ENCODE assay signal across 25 mouse cellular contexts in genomic region chr6:53603041-53603440, GRCm38 (mm10).
DNase-seq lines count a peak whose midpoint lies in the region; ATAC-seq lines count a peak whose summit lies in the region.
"Had no signal": no experiment of that assay in that cellular context is flagged by ENCODE, and none has a peak within 500 bp of the region (broad histone marks: within the 10 kb centered on the region; RNA-seq: fewer than 3 reads in every experiment).

No protein-coding gene starts in this region.

- H3K4me3 ChIP-seq in heart, embryonic 12.5 days, result no peak overlapping the region
- H3K4me3 ChIP-seq in midbrain, embryonic 10.5 days, result no peak overlapping the region
- no peak overlapping the region for H3K4me3 ChIP-seq in midbrain, embryonic 14.5 days (replicated peaks; ENCODE audit: low read depth, low read length)
- no peak overlapping the region for H3K4me3 ChIP-seq in embryonic facial prominence, embryonic 10.5 days
- H3K4me3 ChIP-seq: forebrain, embryonic 10.5 days; forebrain, embryonic 13.5 days; heart, embryonic 13.5 days had no signal

- H3K4me1 ChIP-seq in heart, embryonic 12.5 days (replicated peaks), result peaks cover 42% of the 10 kb centered on the region
- peaks cover 7% of the 10 kb centered on the region for H3K4me1 ChIP-seq in midbrain, embryonic 10.5 days
- no peaks in the 10 kb centered on the region for H3K4me1 ChIP-seq in midbrain, embryonic 14.5 days (ENCODE audit: control insufficient read depth, insufficient read depth, low read length)
- peaks cover 14% of the 10 kb centered on the region for H3K4me1 ChIP-seq in embryonic facial prominence, embryonic 10.5 days

- intact Hi-C loops in heart, postnatal 14 days (cut with DNase I), result no loop called here

- 0 out of 2 replicates have a peak, but pooled peaks have one; percentile 22 for ATAC-seq in heart, embryonic 12.5 days (ENCODE audit: insufficient number of reproducible peaks, low FRiP score)
- ATAC-seq in midbrain, embryonic 14.5 days (ENCODE audit: low FRiP score, low TSS enrichment), result no peak
- ATAC-seq: activated CD4-positive, CD25-positive, alpha-beta regulatory T cell, adult 4 months; CD4-positive, CD25-positive, alpha-beta regulatory T cell, adult 4 months; forebrain, embryonic 13.5 days; forebrain, embryonic 16.5 days; hindbrain, postnatal 0 days; inflammation-experienced regulatory T-cells, adult 6 months; intestine, embryonic 16.5 days had no signal

- DNase-seq in heart, postnatal 14 days, result no peak
- no peak for DNase-seq in midbrain, embryonic 10.5 days (ENCODE audit: low spot score)
- no peak for DNase-seq in midbrain, embryonic 14.5 days
- DNase-seq in embryonic facial prominence, embryonic 10.5 days (ENCODE audit: low spot score), result no peak
- no peak for DNase-seq in cerebellum, adult 8-10 months
- DNase-seq in frontal cortex, postnatal 14 days (ENCODE audit: low spot score in 2 of 2), result no peak
- DNase-seq: adrenal gland, adult 8-10 months; adrenal gland, postnatal 25 days; cerebellum, adult 11 months; cerebellum, adult 2 months; cerebellum, postnatal 10 days; cerebellum, postnatal 36 days; embryo, embryonic 11 days; heart, postnatal 4 days had no signal

- 0 out of 2 replicates have a peak, but pooled peaks cover 2% of the 10 kb centered on the region for H3K9me3 ChIP-seq in heart, embryonic 12.5 days (replicated peaks)
- H3K9me3 ChIP-seq in midbrain, embryonic 10.5 days (replicated peaks), result 0 out of 2 replicates have a peak, but pooled peaks cover 3% of the 10 kb centered on the region
- H3K9me3 ChIP-seq in midbrain, embryonic 14.5 days (ENCODE audit: control insufficient read depth, low read length), result no peaks in the 10 kb centered on the region
- no peaks in the 10 kb centered on the region for H3K9me3 ChIP-seq in embryonic facial prominence, embryonic 10.5 days
- H3K9me3 ChIP-seq: forebrain, embryonic 13.5 days; heart, embryonic 13.5 days had no signal

- no peak overlapping the region for H3K4me2 ChIP-seq in heart, embryonic 12.5 days
- H3K4me2 ChIP-seq in midbrain, embryonic 14.5 days (ENCODE audit: low read length), result no peak overlapping the region
- H3K4me2 ChIP-seq: forebrain, embryonic 13.5 days; heart, embryonic 13.5 days; hindbrain, embryonic 14.5 days had no signal

- peaks cover 17% of the 10 kb centered on the region for H3K36me3 ChIP-seq in heart, embryonic 12.5 days
- no peaks in the 10 kb centered on the region for H3K36me3 ChIP-seq in midbrain, embryonic 10.5 days
- no peaks in the 10 kb centered on the region for H3K36me3 ChIP-seq in midbrain, embryonic 14.5 days (ENCODE audit: control insufficient read depth, insufficient read depth, low read length)
- no peaks in the 10 kb centered on the region for H3K36me3 ChIP-seq in embryonic facial prominence, embryonic 10.5 days (replicated peaks)

- no peak overlapping the region for H3K9ac ChIP-seq in heart, embryonic 12.5 days
- no peak overlapping the region for H3K9ac ChIP-seq in midbrain, embryonic 14.5 days (replicated peaks; ENCODE audit: low read length)
- H3K9ac ChIP-seq: forebrain, embryonic 13.5 days; heart, embryonic 13.5 days; hindbrain, embryonic 14.5 days had no signal

- 0 out of 2 replicates have a peak overlapping the region, but pooled peaks have one; percentile 26 for H3K27ac ChIP-seq in heart, embryonic 12.5 days (ENCODE audit: poor library complexity, severe bottlenecking)
- H3K27ac ChIP-seq in midbrain, embryonic 10.5 days (replicated peaks), result 0 out of 2 replicates have a peak overlapping the region, but pooled peaks have one; percentile 33
- H3K27ac ChIP-seq in midbrain, embryonic 14.5 days (replicated peaks; ENCODE audit: low read depth, low read length), result no peak overlapping the region
- 0 out of 2 replicates have a peak overlapping the region, but pooled peaks have one; percentile 2 for H3K27ac ChIP-seq in embryonic facial prominence, embryonic 10.5 days (replicated peaks)
- H3K27ac ChIP-seq: forebrain, embryonic 10.5 days; forebrain, embryonic 13.5 days; hindbrain, embryonic 14.5 days; hindbrain, postnatal 0 days had no signal

- no peaks in the 10 kb centered on the region for H3K27me3 ChIP-seq in heart, embryonic 12.5 days (replicated peaks)
- H3K27me3 ChIP-seq in midbrain, embryonic 10.5 days (ENCODE audit: low read depth, poor library complexity, severe bottlenecking), result no peaks in the 10 kb centered on the region
- no peaks in the 10 kb centered on the region for H3K27me3 ChIP-seq in midbrain, embryonic 14.5 days (ENCODE audit: control insufficient read depth, insufficient read depth, low read length)
- H3K27me3 ChIP-seq in embryonic facial prominence, embryonic 10.5 days (replicated peaks; ENCODE audit: low read depth, poor library complexity, severe bottlenecking), result no peaks in the 10 kb centered on the region
- H3K27me3 ChIP-seq: forebrain, embryonic 13.5 days; heart, embryonic 13.5 days had no signal

- 64% methylated on average over 3 of the region's 3 CpGs for WGBS in heart, embryonic 12.5 days
- 71% methylated on average over 3 of the region's 3 CpGs for WGBS in midbrain, embryonic 10.5 days
- WGBS in midbrain, embryonic 14.5 days, result 62% methylated on average over 3 of the region's 3 CpGs
- WGBS in embryonic facial prominence, embryonic 10.5 days, result 83% methylated on average over 3 of the region's 3 CpGs
